8 mouse cellular contexts compared by ENCODE assay signal in genomic region chr12:111401454-111402184, GRCm38 (mm10). TPM values are rescaled to one million over a fixed set of nuclear protein-coding genes. Genes with fewer than 3 reads are reported as not detected.
DNase-seq lines count a peak whose midpoint lies in the region; ATAC-seq and TF ChIP-seq lines count a peak whose summit lies in the region.

No protein-coding gene starts in this region.

- no peak overlapping the region for H3K4me3 ChIP-seq in cerebellum, adult 2 months (replicated peaks; ENCODE audit: insufficient read depth, low read depth, low read length)
- H3K4me3 ChIP-seq in hindbrain, embryonic 14.5 days (replicated peaks; ENCODE audit: low read length) = no peak overlapping the region

- H3K27me3 ChIP-seq in cerebellum, adult 2 months (ENCODE audit: control insufficient read depth, insufficient read depth, low read length) = no peaks in the 10 kb centered on the region
- H3K27me3 ChIP-seq in hindbrain, embryonic 14.5 days (ENCODE audit: control insufficient read depth, insufficient read depth, low read length) = peaks cover 5% of the 10 kb centered on the region; the same call in 1 of the 2 replicates

- no peak overlapping the region for H3K4me2 ChIP-seq in hindbrain, embryonic 14.5 days (replicated peaks)

- H3K4me1 ChIP-seq in cerebellum, adult 2 months (ENCODE audit: control insufficient read depth, insufficient read depth, low read length) = 0 out of 2 replicates have a peak, but pooled peaks cover 3% of the 10 kb centered on the region
- peaks cover 2% of the 10 kb centered on the region; the same call in 1 of the 2 replicates for H3K4me1 ChIP-seq in hindbrain, embryonic 14.5 days (replicated peaks; ENCODE audit: control insufficient read depth, insufficient read depth, low read length)

- no peak for TF ChIP-seq POLR2A in cerebellum, adult 2 months (IDR thresholded peaks at IDR 0.05; ENCODE audit: borderline replicate concordance, insufficient read depth, low read length)

- DNase-seq in left cerebral cortex, adult 11 months (ENCODE audit: low spot score) = peak; percentile 68
- DNase-seq in left cerebral cortex, adult 8-10 months (ENCODE audit: low spot score in 2 of 2) = no peak
- DNase-seq in cerebellum, adult 2 months = peak; percentile 70 to 79
- DNase-seq in hindbrain, embryonic 14.5 days (ENCODE audit: low spot score) = peak; percentile 86
- peak; percentile 73 to 84 for DNase-seq in layer of hippocampus, postnatal 14 days (ENCODE audit: low spot score in 2 of 2)
- peak; percentile 88 for DNase-seq in lung, postnatal 36 days
- DNase-seq in right cerebral cortex, postnatal 14 days = peak; percentile 79

- H3K9ac ChIP-seq in hindbrain, embryonic 14.5 days = no peak overlapping the region

- no peaks in the 10 kb centered on the region for H3K36me3 ChIP-seq in hindbrain, embryonic 14.5 days (replicated peaks; ENCODE audit: control insufficient read depth, insufficient read depth)

- 26% methylated on average over 15 of the region's 15 CpGs for WGBS in cerebellum, adult 2 months
- 23% methylated on average over 15 of the region's 15 CpGs for WGBS in hindbrain, embryonic 14.5 days

- TF ChIP-seq CTCF in cerebellum, adult 2 months (IDR thresholded peaks at IDR 0.05; ENCODE audit: borderline replicate concordance, insufficient read depth, low read depth, low read length) = peak; percentile 92

- peak; percentile 86 for ATAC-seq in frontal cortex, adult (ENCODE audit: low TSS enrichment)
- ATAC-seq in hindbrain, embryonic 14.5 days (ENCODE audit: low FRiP score) = peak; percentile 69; the same call in 1 of the 2 replicates

- no peak overlapping the region for H3K27ac ChIP-seq in cerebellum, adult 2 months (ENCODE audit: insufficient read depth, low read length)
- H3K27ac ChIP-seq in hindbrain, embryonic 14.5 days = no peak overlapping the region

- H3K9me3 ChIP-seq in hindbrain, embryonic 14.5 days (ENCODE audit: control insufficient read depth, low read length) = no peaks in the 10 kb centered on the region

RNA-seq across cellular contexts. Expression of gene Lbhd2, which starts 5.0 kb away (rescaled TPM):
- 1 to 10 TPM; 2.4 to 4.8 (median 3.5) TPM for total RNA-seq in left cerebral cortex, adult 8-10 months (2022)
- 1.5 and 2.5 TPM in 2 replicates for polyA plus RNA-seq in cerebellum, adult 2 months (2012; rRNA removed)
- polyA plus RNA-seq in hindbrain, embryonic 14.5 days (2014; fragmentation: Nextera tagmentation; extraction: Ambion mirVana) = 0.72 and 1.3 TPM in 2 replicates
- 1 to 10 TPM in 1 of 2 experiments, under 1 TPM in 1; 0.62 to 1.8 TPM for total RNA-seq in layer of hippocampus, postnatal 14 days (2021)

RNA-seq across cellular contexts. Expression of gene Exoc3l4, which starts 15.2 kb away (rescaled TPM):
- total RNA-seq in left cerebral cortex, adult 8-10 months (2022) = 1 to 10 TPM; 1.7 to 2.5 (median 2.0) TPM
- polyA plus RNA-seq in cerebellum, adult 2 months (2012; rRNA removed) = 6.5 and 10.0 TPM in 2 replicates
- polyA plus RNA-seq in hindbrain, embryonic 14.5 days (2014; fragmentation: Nextera tagmentation; extraction: Ambion mirVana) = 1.7 and 1.8 TPM in 2 replicates
- 1 to 10 TPM; 1.2 to 2.3 TPM for total RNA-seq in layer of hippocampus, postnatal 14 days (2021)

RNA-seq across cellular contexts. Expression of gene Cdc42bpb, which starts 24.1 kb away (rescaled TPM):
- total RNA-seq in left cerebral cortex, adult 8-10 months (2022) = 100 to 1,000 TPM; 123 to 157 (median 142) TPM
- 176 and 177 TPM in 2 replicates for polyA plus RNA-seq in cerebellum, adult 2 months (2012; rRNA removed)
- polyA plus RNA-seq in hindbrain, embryonic 14.5 days (2014; fragmentation: Nextera tagmentation; extraction: Ambion mirVana) = 48.1 and 48.3 TPM in 2 replicates
- total RNA-seq in layer of hippocampus, postnatal 14 days (2021) = 100 to 1,000 TPM; 117 to 125 TPM

RNA-seq across cellular contexts. Expression of gene Tnfaip2, which starts 40.6 kb away (rescaled TPM):
- 1 to 10 TPM in 1 of 4 experiments, under 1 TPM in 3; 0.44 to 1.3 (median 0.68) TPM for total RNA-seq in left cerebral cortex, adult 8-10 months (2022)
- polyA plus RNA-seq in cerebellum, adult 2 months (2012; rRNA removed) = 0.87 and 1.2 TPM in 2 replicates
- 0.42 and 0.79 TPM in 2 replicates for polyA plus RNA-seq in hindbrain, embryonic 14.5 days (2014; fragmentation: Nextera tagmentation; extraction: Ambion mirVana)
- total RNA-seq in layer of hippocampus, postnatal 14 days (2021) = 1 to 10 TPM in 1 of 2 experiments, under 1 TPM in 1; 0.55 to 1.2 TPM

Comparison
In these comparisons a context has a peak if more than half of its experiments do, and no peak if none do; other contexts are left out.
1. DNase-seq: peak in left cerebral cortex, adult 11 months (single experiment), cerebellum, adult 2 months (2 of 2), hindbrain, embryonic 14.5 days (single experiment), layer of hippocampus, postnatal 14 days (2 of 2), lung, postnatal 36 days (single experiment) and right cerebral cortex, postnatal 14 days (single experiment); none in left cerebral cortex, adult 8-10 months (0 of 2).